Mouse (Mus musculus) frontal cortex, adult (tissue): ENCODE results near the gene Retn.

ENCODE experiments used
- ATAC-seq: cut with Nextera tagmentation; 2 replicates; pipeline ENCODE4 v1.9.2; 2017; ENCODE audit warnings: mild to moderate bottlenecking, moderate library complexity, mixed read lengths; ENCODE audit not compliant: low TSS enrichment

The Retn gene

GRCm38 (mm10) chr8:3660889-3661288 is 5.3 kb downstream of the Retn start:
- no peak for ATAC-seq

GRCm38 (mm10) chr8:3664405-3664804 is 8.8 kb downstream of the Retn start:
- ATAC-seq, result no peak

GRCm38 (mm10) chr8:3665507-3665906 is 9.9 kb downstream of the Retn start, which contains the start of gene Mcemp1:
Gene Mcemp1 (plus strand): TSS chr8:3665754.
- ATAC-seq, result no peak

- no peak for ATAC-seq
Observed at GRCm38 (mm10) chr8:3670388-3670787, 14.8 kb downstream of the Retn start.

GRCm38 (mm10) chr8:3671980-3672491 is 16.5 kb downstream of the Retn start, which contains the start of gene Fcor:
Gene Fcor (minus strand): TSS chr8:3672362.
- ATAC-seq, result peak; percentile 70

GRCm38 (mm10) chr8:3674671-3675070 is 19.1 kb downstream of the Retn start:
- no peak for ATAC-seq

- ATAC-seq, result peak; percentile 83
Observed at GRCm38 (mm10) chr8:3676131-3676992, 20.8 kb downstream of the Retn start, which contains the start of gene Trappc5. Gene Trappc5 (plus strand): TSS chr8:3676299.

GRCm38 (mm10) chr8:3676993-3677579 is 21.5 kb downstream of the Retn start:
- no peak for ATAC-seq

GRCm38 (mm10) chr8:3678831-3679230 is 23.3 kb downstream of the Retn start:
- no peak for ATAC-seq

GRCm38 (mm10) chr8:3679236-3679635 is 23.7 kb downstream of the Retn start:
- no peak for ATAC-seq

GRCm38 (mm10) chr8:3679656-3680055 is 24.1 kb downstream of the Retn start:
- ATAC-seq, result no peak

- no peak for ATAC-seq
Observed at GRCm38 (mm10) chr8:3682435-3682834, 26.9 kb downstream of the Retn start.

GRCm38 (mm10) chr8:3683408-3684176 is 28.0 kb downstream of the Retn start:
- ATAC-seq, result no peak

- ATAC-seq, result no peak
Observed at GRCm38 (mm10) chr8:3684530-3684929, 29.0 kb downstream of the Retn start.

GRCm38 (mm10) chr8:3685422-3685821 is 29.9 kb downstream of the Retn start:
- ATAC-seq, result no peak

GRCm38 (mm10) chr8:3687537-3687936 is 32.0 kb downstream of the Retn start:
- no peak for ATAC-seq

- ATAC-seq, result no peak
Observed at GRCm38 (mm10) chr8:3690774-3691173, 35.2 kb downstream of the Retn start.

GRCm38 (mm10) chr8:3694121-3694520 is 38.6 kb downstream of the Retn start, which contains the start of gene Fcer2a:
Gene Fcer2a (minus strand): TSS chr8:3694175.
- ATAC-seq, result no peak

- ATAC-seq, result no peak
Observed at GRCm38 (mm10) chr8:3701491-3701890, 45.9 kb downstream of the Retn start.

GRCm38 (mm10) chr8:3705711-3706110 is 50.1 kb downstream of the Retn start:
- ATAC-seq, result no peak; the same call in 1 of the 2 replicates

GRCm38 (mm10) chr8:3707611-3708010 is 52.0 kb downstream of the Retn start:
- ATAC-seq, result no peak
